Mouse (Mus musculus): ENCODE measurements around the gene Ntrk2. TPM values are rescaled to one million over a fixed set of nuclear protein-coding genes. Genes with fewer than 3 reads are reported as not detected.
A peak's percentile ranks its signal among the peaks of the same experiment; 100 is the strongest.

Ntrk2 gene
- total RNA-seq, 2 experiments from 2014 or later = 1.9 to 2.0 TPM

- DNase-seq = no peak
These were observed 313.4 kb downstream of the Ntrk2 start for GRCm38 (mm10) chr13:59119596-59120394.

- DNase-seq = no peak
These were observed 336.9 kb downstream of the Ntrk2 start for GRCm38 (mm10) chr13:59143141-59143744.

- no peak for DNase-seq
These were observed 338.0 kb downstream of the Ntrk2 start for GRCm38 (mm10) chr13:59144321-59144856.

- peak; percentile 69 for DNase-seq
These were observed 339.5 kb downstream of the Ntrk2 start for GRCm38 (mm10) chr13:59145677-59146555.

- no peak for DNase-seq
These were observed 340.2 kb downstream of the Ntrk2 start for GRCm38 (mm10) chr13:59146616-59147015.

- DNase-seq = no peak
These were observed 341.6 kb downstream of the Ntrk2 start for GRCm38 (mm10) chr13:59147976-59148375.

GRCm38 (mm10) chr13:59148793-59149192 is 342.4 kb downstream of the Ntrk2 start:
- DNase-seq = no peak

GRCm38 (mm10) chr13:59164015-59164414 is 357.6 kb downstream of the Ntrk2 start:
- DNase-seq = no peak

- DNase-seq = no peak
These were observed 367.5 kb downstream of the Ntrk2 start for GRCm38 (mm10) chr13:59173840-59174239.

- no peak for DNase-seq
These were observed 369.7 kb downstream of the Ntrk2 start for GRCm38 (mm10) chr13:59176021-59176420.

- no peak for DNase-seq
These were observed 370.1 kb downstream of the Ntrk2 start for GRCm38 (mm10) chr13:59176485-59176884.

GRCm38 (mm10) chr13:59177003-59177402 is 370.6 kb downstream of the Ntrk2 start:
- DNase-seq = no peak

- DNase-seq = no peak
These were observed 373.6 kb downstream of the Ntrk2 start for GRCm38 (mm10) chr13:59179986-59180385.

- DNase-seq = no peak
These were observed 374.4 kb downstream of the Ntrk2 start for GRCm38 (mm10) chr13:59180781-59181180.

- no peak for DNase-seq
These were observed 375.0 kb downstream of the Ntrk2 start for GRCm38 (mm10) chr13:59181188-59181947.

GRCm38 (mm10) chr13:59182630-59183029 is 376.3 kb downstream of the Ntrk2 start:
- no peak for DNase-seq

Other genes starting within 250 kb of the Ntrk2 start
- not detected for gene Slc28a3, start 195.7 kb upstream of the Ntrk2 start, total RNA-seq (2021)